Mouse (Mus musculus) heart, postnatal 0 days (tissue): ENCODE data around the gene Nup93. TPM values are rescaled to one million over a fixed set of nuclear protein-coding genes. Genes with fewer than 3 reads are reported as not detected.
A peak's percentile ranks its signal among the peaks of the same experiment; 100 is the strongest.

Source experiments
- ATAC-seq: fragments of 200-750 bp; cut with Nextera tagmentation; 2 replicates; pipeline ENCODE4 v1.8.0; 2017; ENCODE audit warnings: low read depth, moderate number of reproducible peaks, moderate library complexity; ENCODE audit not compliant: insufficient read depth
- DNase-seq: peaks from one replicate; pipeline ENCODE4 v3.0.0-alpha.2; 2016; ENCODE audit warnings: low spot score
- H3K27ac ChIP-seq: fragments of 300-500 bp; sonication (generic); 2 replicates; pipeline ENCODE4 v1.5.1; 2014; ENCODE audit warnings: low read depth, mild to moderate bottlenecking
- H3K27me3 ChIP-seq: fragments of 300-500 bp; sonication (generic); 2 replicates; pipeline ENCODE4 v1.6.1; 2014; ENCODE audit warnings: low read length, mixed read lengths; ENCODE audit not compliant: control insufficient read depth, insufficient read depth
- H3K36me3 ChIP-seq: fragments of 300-500 bp; sonication (generic); replicated peaks from 2 replicates; pipeline ENCODE4 v1.6.1; 2014; ENCODE audit warnings: low read length, mixed read lengths; ENCODE audit not compliant: control insufficient read depth, insufficient read depth
- H3K4me1 ChIP-seq: fragments of 300-500 bp; sonication (generic); 2 replicates; pipeline ENCODE4 v1.6.1; 2014; ENCODE audit warnings: antibody characterized with exemption; ENCODE audit not compliant: control insufficient read depth, insufficient read depth
- H3K4me2 ChIP-seq: fragments of 300-500 bp; sonication (generic); 2 replicates; pipeline ENCODE4 v1.6.1; 2014; ENCODE audit warnings: low read depth, mild to moderate bottlenecking, low read length, moderate library complexity
- H3K4me3 ChIP-seq: fragments of 300-500 bp; sonication (generic); 2 replicates; pipeline ENCODE4 v1.5.1; 2014; ENCODE audit warnings: low read depth, low read length
- H3K9ac ChIP-seq: fragments of 300-500 bp; sonication (generic); replicated peaks from 2 replicates; pipeline ENCODE4 v1.6.1; 2014; ENCODE audit warnings: low read depth, low read length, mixed read lengths
- H3K9me3 ChIP-seq: fragments of 300-500 bp; sonication (generic); replicated peaks from 2 replicates; pipeline ENCODE4 v1.6.1; 2016; ENCODE audit warnings: low read length; ENCODE audit not compliant: control insufficient read depth
- CTCF ChIP-seq: IDR thresholded peaks from 2 replicates; pipeline ENCODE4 v1.5.1; 2016; ENCODE audit warnings: antibody characterized with exemption, control low read depth, low read depth
- EP300 ChIP-seq: IDR thresholded peaks from 2 replicates; pipeline ENCODE4 v1.6.1; 2016; ENCODE audit warnings: antibody characterized with exemption, low read depth
- WGBS: fragments of 180-500 bp; shearing (Covaris S2); extraction: QIAGEN DNeasy Blood & Tissue Kit; methylation state at CpG from one replicate; pipeline ENCODE4 v1.1.7; 2014; 5-methylcytosine and 5-hydroxymethylcytosine counted together
- polyA plus RNA-seq: library from polyadenylated mRNA; unstranded; fragments of >200 nt; fragmentation: Nextera tagmentation; extraction: Ambion mirVana; gene quantifications from 2 replicates; pipeline ENCODE4 v1.2.1, GENCODE M21; 2015
- total RNA-seq: library from RNA; depleted of rRNA; stranded (reverse); fragments of >200 nt; gene quantifications from 2 replicates; pipeline ENCODE4 v1.2.3, GENCODE M21; 2014; ENCODE audit warnings: low replicate concordance

The Nup93 gene
- total and polyA plus RNA-seq, 2 experiments from 2014 or later, result 21.9 to 31.4 TPM

- peaks cover 49% of the 10 kb centered on the region for H3K4me1 ChIP-seq
Observed at GRCm38 (mm10) chr8:94361774-94362431, 147.5 kb downstream of the Nup93 start.

GRCm38 (mm10) chr8:94362607-94363239 is 148.4 kb downstream of the Nup93 start:
- no peak for TF ChIP-seq CTCF
- TF ChIP-seq EP300, result peak; percentile 42; the same call in 1 of the 2 replicates
- H3K4me1 ChIP-seq, result peaks cover 41% of the 10 kb centered on the region
- peak overlapping the region; percentile 26; the same call in 1 of the 2 replicates for H3K4me2 ChIP-seq
- DNase-seq (peak; percentile 77), ATAC-seq (peak; percentile 77)
- WGBS, result 59% methylated on average over 7 of the region's 7 CpGs
- H3K9ac ChIP-seq, result 0 out of 2 replicates have a peak overlapping the region, but pooled peaks have one; percentile 31
- H3K4me3 ChIP-seq, result no peak overlapping the region
- H3K36me3 ChIP-seq, result no peaks in the 10 kb centered on the region
- H3K9me3 ChIP-seq, result no peaks in the 10 kb centered on the region
- H3K27me3 ChIP-seq, result no peaks in the 10 kb centered on the region
- H3K27ac ChIP-seq, result peak overlapping the region; percentile 96

More at GRCm38 (mm10) chr8:94361774-94362431, 147.5 kb downstream of the Nup93 start:
- H3K4me2 ChIP-seq, result no peak overlapping the region
- H3K9ac ChIP-seq, result no peak overlapping the region
- no peak overlapping the region for H3K4me3 ChIP-seq
- H3K9me3 ChIP-seq, result no peaks in the 10 kb centered on the region
- TF ChIP-seq EP300 (no peak), CTCF (no peak)
- H3K27me3 ChIP-seq, result no peaks in the 10 kb centered on the region
- no peaks in the 10 kb centered on the region for H3K36me3 ChIP-seq
- WGBS, result 86% methylated on average over 6 of the region's 6 CpGs
- DNase-seq (no peak), ATAC-seq (no peak)
- H3K27ac ChIP-seq, result peak overlapping the region; percentile 96

DNA sequence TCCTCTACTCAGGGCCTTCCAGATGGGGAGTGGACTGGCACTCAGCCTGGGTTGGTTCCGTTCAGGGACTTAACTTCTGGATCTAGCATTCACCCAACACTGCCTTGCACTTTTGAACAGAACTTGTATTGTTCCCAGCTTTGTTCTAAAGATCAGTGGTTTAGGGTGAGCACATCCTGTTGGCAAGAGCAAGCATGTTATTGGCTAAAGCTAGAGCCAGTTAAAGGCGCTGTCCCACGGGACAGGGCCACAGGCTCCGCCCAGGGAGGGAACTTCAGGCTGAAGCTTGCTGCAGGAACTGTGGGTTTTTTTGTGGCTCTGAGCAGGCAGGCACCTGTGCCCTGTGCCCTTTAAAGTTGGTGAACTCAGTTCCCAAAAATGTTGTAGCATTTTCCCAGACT is 148.9 kb downstream of the Nup93 start:
- no peak for TF ChIP-seq EP300
- no peak for TF ChIP-seq CTCF
- no peaks in the 10 kb centered on the region for H3K27me3 ChIP-seq
- WGBS, result 18% methylated on average over 4 of the region's 4 CpGs
- DNase-seq (peak; percentile 89), ATAC-seq (peak; percentile 89)
- no peaks in the 10 kb centered on the region for H3K9me3 ChIP-seq
- no peak overlapping the region for H3K4me3 ChIP-seq
- H3K4me2 ChIP-seq, result peak overlapping the region; percentile 26; the same call in 1 of the 2 replicates
- 0 out of 2 replicates have a peak overlapping the region, but pooled peaks have one; percentile 31 for H3K9ac ChIP-seq
- peaks cover 36% of the 10 kb centered on the region for H3K4me1 ChIP-seq
- H3K36me3 ChIP-seq, result no peaks in the 10 kb centered on the region
- peak overlapping the region; percentile 96 for H3K27ac ChIP-seq

DNA sequence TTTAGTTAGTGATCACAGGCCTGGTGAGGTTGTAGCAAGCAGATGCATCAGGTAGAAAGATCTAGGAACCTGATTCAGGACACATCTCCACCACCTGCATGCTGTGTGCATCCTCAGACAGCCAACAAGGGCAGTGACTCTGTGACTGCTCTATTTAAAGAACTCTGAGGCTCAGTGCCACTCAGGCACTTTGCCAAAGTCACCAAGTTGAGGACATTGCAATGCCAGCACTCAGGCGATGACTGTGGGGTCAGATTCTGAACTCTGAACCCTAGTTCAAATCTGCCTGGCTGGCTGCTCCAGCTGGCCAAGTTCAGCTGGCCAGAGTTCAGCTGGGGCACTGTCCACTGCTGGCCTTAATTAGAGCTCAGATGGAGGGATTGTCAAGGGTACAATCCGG is 149.5 kb downstream of the Nup93 start:
- no peaks in the 10 kb centered on the region for H3K27me3 ChIP-seq
- H3K9me3 ChIP-seq, result no peaks in the 10 kb centered on the region
- H3K36me3 ChIP-seq, result no peaks in the 10 kb centered on the region
- 46% methylated on average over 2 of the region's 2 CpGs for WGBS
- H3K4me1 ChIP-seq, result peaks cover 30% of the 10 kb centered on the region
- TF ChIP-seq EP300 (0 out of 2 replicates have a peak, but pooled peaks have one; percentile 40), CTCF (no peak)
- DNase-seq (peak; percentile 54), ATAC-seq (peak; percentile 57)
- no peak overlapping the region for H3K9ac ChIP-seq
- no peak overlapping the region for H3K4me2 ChIP-seq
- peak overlapping the region; percentile 96 for H3K27ac ChIP-seq
- H3K4me3 ChIP-seq, result no peak overlapping the region

- H3K27ac ChIP-seq, result no peak overlapping the region; the same call in 1 of the 2 replicates
- DNase-seq, result no peak
- H3K36me3 ChIP-seq, result no peaks in the 10 kb centered on the region
- no peaks in the 10 kb centered on the region for H3K9me3 ChIP-seq
- no peak overlapping the region for H3K4me3 ChIP-seq
- H3K27me3 ChIP-seq, result no peaks in the 10 kb centered on the region
- no peak overlapping the region for H3K4me2 ChIP-seq
- no peak for ATAC-seq
- WGBS, result 76% methylated on average over 6 of the region's 6 CpGs
- peaks cover 25% of the 10 kb centered on the region for H3K4me1 ChIP-seq
- no peak overlapping the region for H3K9ac ChIP-seq
- no peak for TF ChIP-seq CTCF
- TF ChIP-seq EP300, result no peak
Observed at GRCm38 (mm10) chr8:94364686-94365312, 150.4 kb downstream of the Nup93 start.
